Mouse (Mus musculus) neural tube, embryonic 11.5 days (tissue): ENCODE measurements around the gene Pxdc1. TPM values are rescaled to one million over a fixed set of nuclear protein-coding genes. Genes with fewer than 3 reads are reported as not detected.

Experiments used
- ATAC-seq: fragments of 200-750 bp; cut with Nextera tagmentation; 2 replicates; pipeline ENCODE4 v1.8.0; 2017; ENCODE audit warnings: moderate number of reproducible peaks, mild to moderate bottlenecking, moderate TSS enrichment, moderate library complexity; ENCODE audit not compliant: insufficient read depth, low FRiP score, low TSS enrichment
- DNase-seq: peaks from one replicate; pipeline ENCODE4 v3.0.0-alpha.2; 2015; ENCODE audit warnings: low spot score
- H3K27ac ChIP-seq: fragments of 300-500 bp; sonication (generic); 2 replicates; pipeline ENCODE4 v1.5.1; 2014; ENCODE audit warnings: low read depth, mild to moderate bottlenecking, low read length
- H3K27me3 ChIP-seq: fragments of 300-500 bp; sonication (generic); 2 replicates; pipeline ENCODE4 v1.6.1; 2014; ENCODE audit warnings: mild to moderate bottlenecking, low read length, mixed read lengths; ENCODE audit not compliant: control insufficient read depth, insufficient read depth
- H3K36me3 ChIP-seq: fragments of 300-500 bp; sonication (generic); 2 replicates; pipeline ENCODE4 v1.6.1; 2014; ENCODE audit warnings: mild to moderate bottlenecking, low read length, moderate library complexity, mixed read lengths; ENCODE audit not compliant: control insufficient read depth, insufficient read depth
- H3K4me1 ChIP-seq: fragments of 300-500 bp; sonication (generic); 2 replicates; pipeline ENCODE4 v1.6.1; 2014; ENCODE audit warnings: low read length, mixed read lengths; ENCODE audit not compliant: control insufficient read depth, insufficient read depth
- H3K4me2 ChIP-seq: fragments of 300-500 bp; sonication (generic); 2 replicates; pipeline ENCODE4 v1.6.1; 2014; ENCODE audit warnings: low read depth, mild to moderate bottlenecking, moderate library complexity
- H3K4me3 ChIP-seq: fragments of 300-500 bp; sonication (generic); 2 replicates; pipeline ENCODE4 v1.5.1; 2014; ENCODE audit warnings: low read depth, low read length
- H3K9ac ChIP-seq: fragments of 300-500 bp; sonication (generic); 2 replicates; pipeline ENCODE4 v1.6.1; 2014; ENCODE audit warnings: mild to moderate bottlenecking, low read length
- H3K9me3 ChIP-seq: fragments of 300-500 bp; sonication (generic); 2 replicates; pipeline ENCODE4 v1.6.1; 2016; ENCODE audit warnings: low read length; ENCODE audit not compliant: control insufficient read depth
- WGBS: fragments of 180-500 bp; shearing (Covaris S2); extraction: QIAGEN DNeasy Blood & Tissue Kit; methylation state at CpG from one replicate; pipeline ENCODE4 v1.1.7; 2014; 5-methylcytosine and 5-hydroxymethylcytosine counted together
- polyA plus RNA-seq: library from polyadenylated mRNA; unstranded; fragments of >200 nt; fragmentation: Nextera tagmentation; extraction: Ambion mirVana; gene quantifications from 2 replicates; pipeline ENCODE4 v1.2.1, GENCODE M21; 2014

The Pxdc1 gene
- polyA plus RNA-seq, 1 experiment from 2014 or later: 2.5 TPM

- DNase-seq: no peak
- no peak for ATAC-seq
- H3K4me1 ChIP-seq: peaks cover 8% of the 10 kb centered on the region; the same call in 1 of the 2 replicates
- WGBS: 86% methylated on average over 5 of the region's 5 CpGs
- H3K9ac ChIP-seq: no peak overlapping the region
- no peaks in the 10 kb centered on the region for H3K9me3 ChIP-seq
- H3K4me3 ChIP-seq: no peak overlapping the region
- no peaks in the 10 kb centered on the region for H3K36me3 ChIP-seq
- H3K27me3 ChIP-seq: peaks cover 15% of the 10 kb centered on the region
- H3K4me2 ChIP-seq: no peak overlapping the region
- no peak overlapping the region for H3K27ac ChIP-seq
Measured at GRCm38 (mm10) chr13:34656351-34656750, 3.1 kb upstream of the Pxdc1 start.

DNA sequence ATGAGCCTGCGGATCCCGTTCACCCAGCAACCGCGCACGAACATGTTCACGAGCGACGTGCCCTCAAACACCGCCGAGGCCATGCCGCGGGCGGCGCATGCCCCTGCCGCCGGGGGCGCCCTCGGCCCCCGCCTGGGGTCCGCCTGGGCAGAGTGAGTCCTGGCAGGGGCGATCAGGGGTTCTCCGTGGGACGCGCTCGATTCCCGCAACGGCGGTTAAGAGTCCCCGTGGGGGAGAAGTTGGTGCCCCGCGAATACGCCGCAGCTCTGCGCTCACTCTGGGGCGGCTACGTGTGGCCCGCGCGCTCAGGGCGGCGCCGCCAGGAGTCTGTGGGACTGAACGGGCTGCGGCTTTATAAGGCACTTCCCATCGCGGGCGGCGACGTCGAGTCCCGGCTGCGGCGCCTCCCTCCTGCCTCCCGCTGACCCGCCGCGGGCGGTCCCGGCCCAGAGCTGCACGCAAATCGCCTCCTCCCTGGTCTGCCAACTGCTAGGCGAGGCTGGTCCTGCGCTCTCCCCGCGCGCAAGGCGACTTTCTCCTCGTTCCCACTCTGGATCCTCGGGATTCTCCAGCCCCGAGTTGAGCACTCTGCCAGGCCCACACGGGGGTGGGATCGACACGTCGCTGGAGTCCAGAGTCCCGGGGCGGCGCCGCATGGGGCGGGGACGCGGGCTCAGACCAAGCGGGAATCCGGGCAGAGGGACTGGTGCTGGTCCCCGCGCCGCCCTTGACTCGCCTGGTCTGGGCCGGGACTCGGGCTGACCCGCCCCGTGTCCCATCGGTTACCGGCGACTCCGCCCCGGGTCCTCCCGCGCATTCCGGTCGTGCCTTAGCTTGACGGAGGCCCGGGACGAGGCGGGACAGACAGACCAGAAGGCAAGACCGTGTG, 689 bp downstream of the Pxdc1 start:
- H3K4me2 ChIP-seq: peak overlapping the region; percentile 63
- DNase-seq: peak; percentile 66
- no peaks in the 10 kb centered on the region for H3K36me3 ChIP-seq
- peaks cover 29% of the 10 kb centered on the region for H3K27me3 ChIP-seq
- H3K27ac ChIP-seq: no peak overlapping the region
- peaks cover 9% of the 10 kb centered on the region; the same call in 1 of the 2 replicates for H3K4me1 ChIP-seq
- ATAC-seq: peak; percentile 67
- WGBS: under 1% methylated on average over 98 of the region's 105 CpGs
- H3K9me3 ChIP-seq: no peaks in the 10 kb centered on the region
- H3K9ac ChIP-seq: peak overlapping the region; percentile 36
- peak overlapping the region; percentile 33 for H3K4me3 ChIP-seq

DNA sequence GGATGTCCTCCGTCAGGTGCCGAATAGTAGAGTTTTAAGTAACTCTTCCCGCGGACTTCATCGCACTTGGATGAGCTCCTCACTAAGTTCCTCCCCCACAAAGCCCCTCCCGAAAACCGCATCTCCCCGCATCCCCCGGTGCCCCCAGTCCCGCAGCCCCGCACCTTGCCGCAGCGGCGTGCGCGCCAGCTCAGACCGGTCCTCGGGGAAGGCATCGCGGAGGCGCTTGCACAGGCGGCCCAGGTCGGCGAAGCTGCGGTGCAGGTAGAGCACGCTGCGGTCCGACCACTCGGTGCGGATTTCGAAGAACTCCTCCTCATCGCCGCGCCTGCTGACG, 1.3 kb downstream of the Pxdc1 start:
- peak overlapping the region; percentile 36 for H3K9ac ChIP-seq
- H3K27ac ChIP-seq: no peak overlapping the region
- no peak for DNase-seq
- H3K27me3 ChIP-seq: peaks cover 29% of the 10 kb centered on the region
- H3K9me3 ChIP-seq: no peaks in the 10 kb centered on the region
- peak overlapping the region; percentile 63 for H3K4me2 ChIP-seq
- peak overlapping the region; percentile 33 for H3K4me3 ChIP-seq
- WGBS: under 1% methylated on average over 32 of the region's 35 CpGs
- peak; percentile 19; the same call in 1 of the 2 replicates for ATAC-seq
- no peaks in the 10 kb centered on the region for H3K36me3 ChIP-seq
- peaks cover 9% of the 10 kb centered on the region; the same call in 1 of the 2 replicates for H3K4me1 ChIP-seq

DNA sequence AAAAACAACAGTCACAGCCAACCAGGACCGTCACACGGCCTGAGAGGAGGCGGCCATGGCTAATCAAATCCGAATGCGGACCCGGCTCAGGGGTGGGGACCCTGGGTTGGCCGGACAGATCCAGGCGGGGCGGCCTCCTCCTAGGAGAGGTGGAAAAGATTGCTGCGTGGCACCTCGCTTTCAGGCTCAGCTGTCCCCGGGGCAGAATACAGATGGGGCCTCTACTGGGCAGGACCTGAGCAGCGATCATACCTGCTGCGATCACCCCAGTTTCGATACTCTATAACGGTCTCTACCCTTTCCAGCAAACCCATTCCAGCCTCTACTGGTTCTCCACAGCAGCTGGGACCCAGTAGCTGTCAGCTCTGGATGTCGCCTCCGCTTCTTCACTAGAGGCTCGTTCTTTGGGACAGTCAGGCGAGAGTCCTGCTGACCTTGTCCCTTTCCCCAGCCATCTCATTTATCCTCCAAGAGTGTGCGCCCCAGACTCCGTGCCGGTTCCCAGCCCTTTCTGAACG, 1.8 kb downstream of the Pxdc1 start:
- peak overlapping the region; percentile 63 for H3K4me2 ChIP-seq
- no peaks in the 10 kb centered on the region for H3K36me3 ChIP-seq
- H3K4me3 ChIP-seq: peak overlapping the region; percentile 33
- peaks cover 9% of the 10 kb centered on the region; the same call in 1 of the 2 replicates for H3K4me1 ChIP-seq
- no peaks in the 10 kb centered on the region for H3K9me3 ChIP-seq
- H3K27me3 ChIP-seq: peaks cover 29% of the 10 kb centered on the region
- no peak for ATAC-seq
- no peak overlapping the region for H3K27ac ChIP-seq
- WGBS: 2% methylated on average over 24 of the region's 24 CpGs
- no peak for DNase-seq
- H3K9ac ChIP-seq: peak overlapping the region; percentile 36

GRCm38 (mm10) chr13:34650953-34651352, 2.3 kb downstream of the Pxdc1 start:
- peaks cover 29% of the 10 kb centered on the region for H3K27me3 ChIP-seq
- H3K9me3 ChIP-seq: no peaks in the 10 kb centered on the region
- DNase-seq: no peak
- H3K4me1 ChIP-seq: peaks cover 9% of the 10 kb centered on the region; the same call in 1 of the 2 replicates
- H3K36me3 ChIP-seq: no peaks in the 10 kb centered on the region
- ATAC-seq: no peak
- no peak overlapping the region for H3K9ac ChIP-seq
- peak overlapping the region; percentile 63 for H3K4me2 ChIP-seq
- H3K27ac ChIP-seq: no peak overlapping the region
- H3K4me3 ChIP-seq: peak overlapping the region; percentile 33
- 44% methylated on average over 10 of the region's 10 CpGs for WGBS

- Histone ChIP-seq H3K4me2 (no peak overlapping the region), H3K9ac (no peak overlapping the region), H3K36me3 (no peaks in the 10 kb centered on the region), H3K27me3 (peaks cover 29% of the 10 kb centered on the region), H3K9me3 (no peaks in the 10 kb centered on the region), H3K4me1 (peaks cover 9% of the 10 kb centered on the region; the same call in 1 of the 2 replicates), H3K4me3 (no peak overlapping the region), H3K27ac (no peak overlapping the region)
- DNase-seq: no peak
- no peak for ATAC-seq
- 65% methylated on average over 6 of the region's 6 CpGs for WGBS
Measured at GRCm38 (mm10) chr13:34650371-34650770, 2.9 kb downstream of the Pxdc1 start.

DNA sequence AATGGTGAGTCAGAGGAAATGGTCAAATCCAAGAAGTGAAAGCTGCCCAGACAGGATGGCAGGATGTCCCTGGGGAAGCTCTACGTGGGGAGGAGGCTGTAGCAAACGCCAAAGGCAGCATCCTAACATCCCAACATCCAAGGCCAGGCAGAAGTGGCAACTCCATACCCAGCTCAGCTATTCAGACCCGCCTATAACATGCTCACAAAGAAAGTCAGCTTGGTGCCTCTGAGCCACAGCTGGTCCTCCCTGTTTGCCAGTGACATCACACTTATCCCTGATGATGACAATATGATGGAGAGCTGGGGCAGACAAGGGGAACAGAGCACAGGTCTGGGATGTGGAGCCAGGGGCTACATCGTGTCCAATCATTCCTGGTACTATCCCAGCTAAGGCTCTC, 5.5 kb downstream of the Pxdc1 start:
- DNase-seq: no peak
- ATAC-seq: no peak
- 75% methylated on average over 4 of the region's 4 CpGs for WGBS
- no peak overlapping the region for H3K9ac ChIP-seq
- no peaks in the 10 kb centered on the region for H3K36me3 ChIP-seq
- peaks cover 9% of the 10 kb centered on the region; the same call in 1 of the 2 replicates for H3K4me1 ChIP-seq
- H3K4me3 ChIP-seq: no peak overlapping the region
- H3K4me2 ChIP-seq: no peak overlapping the region
- peaks cover 20% of the 10 kb centered on the region for H3K27me3 ChIP-seq
- no peaks in the 10 kb centered on the region for H3K9me3 ChIP-seq
- H3K27ac ChIP-seq: no peak overlapping the region

- no peak for DNase-seq
- peaks cover 20% of the 10 kb centered on the region for H3K27me3 ChIP-seq
- no peak overlapping the region for H3K4me3 ChIP-seq
- H3K4me1 ChIP-seq: peaks cover 9% of the 10 kb centered on the region; the same call in 1 of the 2 replicates
- 86% methylated on average over 8 of the region's 8 CpGs for WGBS
- H3K9me3 ChIP-seq: no peaks in the 10 kb centered on the region
- H3K9ac ChIP-seq: no peak overlapping the region
- H3K27ac ChIP-seq: no peak overlapping the region
- H3K36me3 ChIP-seq: no peaks in the 10 kb centered on the region
- ATAC-seq: no peak
- H3K4me2 ChIP-seq: no peak overlapping the region
Measured at GRCm38 (mm10) chr13:34647221-34647620, 6.1 kb downstream of the Pxdc1 start.
